Comparison of ENCODE assay signal across 8 mouse cellular contexts in genomic region chr13:54687096-54687495, GRCm38 (mm10). TPM values are rescaled to one million over a fixed set of nuclear protein-coding genes. Genes with fewer than 3 reads are reported as not detected.
DNase-seq lines count a peak whose midpoint lies in the region; ATAC-seq and TF ChIP-seq lines count a peak whose summit lies in the region.

No protein-coding gene starts in this region.

- peaks cover 78% of the 10 kb centered on the region for H3K79me2 ChIP-seq in macrophage (ENCODE audit: inconsistent target)

- TF ChIP-seq CTCF in left cerebral cortex, adult 2 months (IDR thresholded peaks at IDR 0.05), result no peak

- peak; percentile 85 for DNase-seq in Muller cell, postnatal 12 days (ENCODE audit: inconsistent ontology term)
- DNase-seq in cerebellum, postnatal 10 days, result peak; percentile 84 to 87
- DNase-seq in frontal cortex, postnatal 25 days (ENCODE audit: low spot score in 2 of 2), result peak; percentile 52 to 56
- DNase-seq in hindbrain, embryonic 14.5 days (ENCODE audit: low spot score), result peak; percentile 72
- DNase-seq in left cerebral cortex, adult 2 months (ENCODE audit: extremely low spot score in 1 of 2, low spot score in 2 of 2), result peak; percentile 63 to 79
- DNase-seq in retina, postnatal 7 days (ENCODE audit: low read depth, low spot score), result peak; percentile 43
- DNase-seq in urinary bladder, adult 2 months (ENCODE audit: low spot score), result peak; percentile 64

- peak; percentile 65 for ATAC-seq in hindbrain, embryonic 14.5 days (ENCODE audit: low FRiP score)

- no peaks in the 10 kb centered on the region for H3K9me3 ChIP-seq in hindbrain, embryonic 14.5 days (ENCODE audit: control insufficient read depth, low read length)

- H3K27me3 ChIP-seq in hindbrain, embryonic 14.5 days (ENCODE audit: control insufficient read depth, insufficient read depth, low read length), result no peaks in the 10 kb centered on the region

- peak overlapping the region; percentile 99 for H3K4me3 ChIP-seq in hindbrain, embryonic 14.5 days (replicated peaks; ENCODE audit: low read length)
- peak overlapping the region; percentile 100 for H3K4me3 ChIP-seq in left cerebral cortex, adult 2 months
- peak overlapping the region; percentile 50 for H3K4me3 ChIP-seq in macrophage (ENCODE audit: inconsistent target)

- H3K36me3 ChIP-seq in hindbrain, embryonic 14.5 days (replicated peaks; ENCODE audit: control insufficient read depth, insufficient read depth), result peaks cover 23% of the 10 kb centered on the region
- H3K36me3 ChIP-seq in macrophage (ENCODE audit: inconsistent target), result peaks cover 22% of the 10 kb centered on the region

- intact Hi-C loops in left cerebral cortex, adult 2 months (cut with DNase I), result loop anchor here (5.0 kb wide), 1 partner anchor 65 kb away; the partner anchor contains the start of gene Faf2

- peaks cover 33% of the 10 kb centered on the region for H3K4me1 ChIP-seq in hindbrain, embryonic 14.5 days (replicated peaks; ENCODE audit: control insufficient read depth, insufficient read depth, low read length)

- H3K27ac ChIP-seq in hindbrain, embryonic 14.5 days, result peak overlapping the region; percentile 98
- peak overlapping the region; percentile 100 for H3K27ac ChIP-seq in left cerebral cortex, adult 2 months
- H3K27ac ChIP-seq in macrophage, result peak overlapping the region; percentile 19; the same call in 1 of the 2 replicates

- WGBS in hindbrain, embryonic 14.5 days, result 0% methylated on average over 35 of the region's 35 CpGs
- WGBS in macrophage (ENCODE audit: missing documents), result 2% methylated on average over 34 of the region's 35 CpGs

- H3K4me2 ChIP-seq in hindbrain, embryonic 14.5 days (replicated peaks), result peak overlapping the region; percentile 94

- H3K9ac ChIP-seq in hindbrain, embryonic 14.5 days, result peak overlapping the region; percentile 99

RNA-seq across cellular contexts. Expression of gene Rnf44, which starts 6.6 kb away (rescaled TPM):
- polyA plus RNA-seq in hindbrain, embryonic 14.5 days (2014; fragmentation: Nextera tagmentation; extraction: Ambion mirVana), result 75.9 and 80.7 TPM in 2 replicates
- total RNA-seq in left cerebral cortex, adult 2 months (2021), result 100 to 1,000 TPM; 156 to 185 TPM
- 10 to 100 TPM; 29.6 to 86.2 (median 55.0) TPM for total RNA-seq in macrophage (2018; cell fraction: chromatin; rRNA removed)
- total RNA-seq in macrophage (2018; cell fraction: cytosol; rRNA removed), result 10 to 100 TPM; 54.0 to 92.5 (median 65.3) TPM
- total RNA-seq in macrophage (2018; cell fraction: nucleus; rRNA removed), result 100 to 1,000 TPM in 1 of 26 experiments, 10 to 100 TPM in 25; 54.6 to 101 (median 67.4) TPM
- polyA plus RNA-seq in macrophage (2018), result 62.2 to 71.1 TPM (median 68.0 TPM) in 3 replicates
- polyA plus RNA-seq in urinary bladder, adult 2 months (2012; rRNA removed), result 69.3 and 86.5 TPM in 2 replicates

RNA-seq across cellular contexts. Expression of gene Cdhr2, which starts 14.2 kb away (rescaled TPM):
- polyA plus RNA-seq in hindbrain, embryonic 14.5 days (2014; fragmentation: Nextera tagmentation; extraction: Ambion mirVana), result 0.14 and 0.16 TPM in 2 replicates
- total RNA-seq in left cerebral cortex, adult 2 months (2021), result under 1 TPM; 0.16 to 0.45 TPM
- total RNA-seq in macrophage (2018; cell fraction: chromatin; rRNA removed), result not detected
- total RNA-seq in macrophage (2018; cell fraction: cytosol; rRNA removed), result not detected
- total RNA-seq in macrophage (2018; cell fraction: nucleus; rRNA removed), result not detected
- polyA plus RNA-seq in macrophage (2018), result not detected in 3 replicates
- 0.03 TPM in 2 replicates for polyA plus RNA-seq in urinary bladder, adult 2 months (2012; rRNA removed)

Comparison
In these comparisons a context has a peak if more than half of its experiments do, and no peak if none do; other contexts are left out.
1. Peak in every context shown above with its lines: DNase-seq, ATAC-seq, H3K4me3 ChIP-seq and H3K27ac ChIP-seq.
2. H3K27ac ChIP-seq: peak in every context shown above with its lines; median percentile 100 in left cerebral cortex, adult 2 months; 98 in hindbrain, embryonic 14.5 days; 19 in macrophage.
3. H3K4me3 ChIP-seq: peak in every context shown above with its lines; median percentile 100 in left cerebral cortex, adult 2 months; 99 in hindbrain, embryonic 14.5 days; 50 in macrophage.